Mouse (Mus musculus) small intestine, adult 2 months (tissue): ENCODE data around the gene Msln. TPM values are rescaled to one million over a fixed set of nuclear protein-coding genes. Genes with fewer than 3 reads are reported as not detected.
"Not testable (repeated sequence)": the region's sequence is repeated elsewhere in the genome, so short reads cannot be mapped to it uniquely, and the experiment has no call there.

Experiments
- H3K27ac ChIP-seq: fragments of 200-500 bp; 2 replicates; pipeline ENCODE4 v1.5.1; 2012; ENCODE audit warnings: low read depth, low read length, control low read depth, inconsistent platforms; ENCODE audit not compliant: insufficient read depth
- H3K27me3 ChIP-seq: fragments of 200-500 bp; 2 replicates; pipeline ENCODE4 v1.6.1; 2012; ENCODE audit warnings: mild to moderate bottlenecking, moderate library complexity, low read length, inconsistent platforms; ENCODE audit not compliant: control insufficient read depth, insufficient read depth
- H3K36me3 ChIP-seq: fragments of 200-500 bp; 2 replicates; pipeline ENCODE4 v1.6.1; 2012; ENCODE audit warnings: mild to moderate bottlenecking, low read length, control low read depth, inconsistent platforms; ENCODE audit not compliant: control insufficient read depth, insufficient read depth
- H3K4me1 ChIP-seq: fragments of 200-500 bp; 2 replicates; pipeline ENCODE4 v1.6.1; 2012; ENCODE audit warnings: low read length, inconsistent platforms, mixed read lengths; ENCODE audit not compliant: control insufficient read depth, insufficient read depth, insufficient read length
- H3K4me3 ChIP-seq: fragments of 200-500 bp; 2 replicates; pipeline ENCODE4 v1.5.1; 2012; ENCODE audit warnings: low read depth, mild to moderate bottlenecking, control low read depth, inconsistent platforms, low read length, moderate library complexity
- CTCF ChIP-seq: fragments of 200-500 bp; IDR thresholded peaks from 2 replicates; pipeline ENCODE4 v1.5.1; 2012; ENCODE audit warnings: low read depth, mild to moderate bottlenecking, control low read depth, inconsistent platforms, low read length, moderate library complexity, mixed read lengths; ENCODE audit not compliant: insufficient replicate concordance, insufficient read length; ENCODE audit errors: extremely low read depth
- POLR2A ChIP-seq: fragments of 200-500 bp; IDR thresholded peaks from 2 replicates; pipeline ENCODE4 v1.6.1; 2012; ENCODE audit warnings: low read depth, mild to moderate bottlenecking, control low read depth, inconsistent platforms, low read length, moderate library complexity
- WGBS: fragments of 180-500 bp; shearing (Covaris S2); methylation state at CpG from one replicate; pipeline ENCODE4 v1.1.7; 2018; 5-methylcytosine and 5-hydroxymethylcytosine counted together
- polyA plus RNA-seq: library from polyadenylated mRNA; depleted of rRNA; stranded (reverse); fragments of >200 nt; gene quantifications from 2 replicates; pipeline ENCODE4 v1.2.3, GENCODE M21; 2012

Msln gene
- polyA plus RNA-seq, 1 experiment = 1.0 TPM

DNA sequence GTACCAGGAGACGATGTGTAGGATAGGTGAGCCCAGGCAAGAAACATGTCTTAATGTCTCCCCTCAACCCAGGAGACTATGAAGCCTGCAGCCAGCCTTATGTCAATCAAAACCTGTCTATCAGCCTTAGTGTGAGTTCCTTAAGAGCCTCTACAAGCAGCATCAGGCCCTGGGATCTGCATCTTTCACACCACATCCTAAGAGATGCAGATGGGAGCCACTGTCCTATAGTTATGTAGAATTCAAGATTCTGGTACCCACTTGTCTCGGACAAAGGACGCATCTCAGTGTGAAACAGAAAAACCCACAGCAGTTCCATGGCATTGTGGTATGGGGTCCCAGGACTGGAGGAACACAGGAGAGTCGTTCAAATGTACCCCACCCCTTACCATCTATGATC, 908 bp upstream of the Msln start:
- TF ChIP-seq CTCF (no peak), POLR2A (no peak)
- no peaks in the 10 kb centered on the region for H3K27me3 ChIP-seq
- no peaks in the 10 kb centered on the region for H3K4me1 ChIP-seq
- H3K4me3 ChIP-seq = no peak overlapping the region
- WGBS = 68% methylated on average over 4 of the region's 4 CpGs
- H3K27ac ChIP-seq = no peak overlapping the region
- H3K36me3 ChIP-seq = no peaks in the 10 kb centered on the region

DNA sequence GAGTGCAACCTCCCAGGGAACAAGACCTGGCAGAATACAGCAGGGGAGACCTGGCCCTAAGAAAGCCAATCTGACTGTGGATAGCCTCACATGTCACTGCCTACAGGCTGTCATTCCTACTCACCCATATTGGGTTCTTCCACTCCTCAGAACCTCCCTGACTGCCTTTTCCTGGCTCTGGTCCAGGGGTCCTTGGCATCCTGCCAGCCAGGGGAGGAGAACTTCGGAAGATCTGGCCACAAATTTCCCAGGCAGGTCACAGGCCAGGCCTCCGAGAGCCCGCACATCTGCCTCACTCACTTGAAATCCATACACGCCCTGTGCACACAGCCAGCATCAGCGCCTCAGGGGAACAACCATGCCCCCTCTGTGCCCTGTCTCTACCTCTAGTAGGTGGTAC, 2.7 kb downstream of the Msln start:
- no peak overlapping the region for H3K27ac ChIP-seq
- TF ChIP-seq POLR2A (no peak), CTCF (no peak)
- no peaks in the 10 kb centered on the region for H3K4me1 ChIP-seq
- no peaks in the 10 kb centered on the region for H3K36me3 ChIP-seq
- H3K4me3 ChIP-seq = no peak overlapping the region
- 6% methylated on average over 5 of the region's 5 CpGs for WGBS
- H3K27me3 ChIP-seq = no peaks in the 10 kb centered on the region

DNA sequence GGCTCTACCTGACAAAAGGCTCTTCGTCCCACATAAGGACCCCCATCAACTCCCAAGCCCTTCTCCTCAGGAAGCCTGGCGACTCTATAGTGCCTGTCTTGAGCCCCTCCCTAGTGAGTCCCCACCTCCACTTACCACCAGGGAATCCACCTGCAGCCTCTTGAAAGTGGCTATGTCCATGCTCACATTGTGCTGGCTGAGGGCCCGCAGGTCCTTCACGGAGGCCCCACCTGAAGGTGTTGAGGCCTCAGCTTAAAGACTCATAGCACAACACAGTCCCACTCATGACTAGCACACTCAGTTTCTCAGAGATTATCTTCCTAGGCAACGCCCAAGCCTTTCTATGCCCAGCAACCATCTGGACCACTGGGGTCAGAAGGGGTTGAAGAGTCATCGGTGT, 4.9 kb downstream of the Msln start:
- H3K36me3 ChIP-seq = no peaks in the 10 kb centered on the region
- 83% methylated on average over 6 of the region's 6 CpGs for WGBS
- TF ChIP-seq POLR2A (no peak), CTCF (no peak)
- H3K27ac ChIP-seq = no peak overlapping the region
- H3K4me3 ChIP-seq = no peak overlapping the region
- H3K4me1 ChIP-seq = no peaks in the 10 kb centered on the region
- H3K27me3 ChIP-seq = no peaks in the 10 kb centered on the region

DNA sequence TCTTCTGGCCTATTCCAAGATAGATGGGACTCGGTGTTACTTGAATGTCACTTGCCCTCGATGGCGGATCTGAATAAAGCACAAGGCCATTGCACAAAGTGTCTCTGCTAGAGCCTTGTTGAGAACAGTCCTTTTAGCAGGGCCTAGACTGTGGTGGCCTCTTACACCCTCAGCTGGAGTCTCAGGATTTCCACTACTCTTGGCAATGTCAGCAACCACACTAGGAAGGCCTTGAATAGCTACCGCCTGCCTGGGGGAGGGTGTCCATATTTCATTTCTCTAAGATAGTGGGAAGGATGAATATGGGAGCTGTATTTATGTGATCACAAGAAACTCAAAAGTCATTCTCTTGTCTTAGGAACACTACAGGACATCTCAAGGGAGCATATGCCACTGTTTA, 5.9 kb downstream of the Msln start:
- WGBS = 87% methylated on average over 4 of the region's 4 CpGs

DNA sequence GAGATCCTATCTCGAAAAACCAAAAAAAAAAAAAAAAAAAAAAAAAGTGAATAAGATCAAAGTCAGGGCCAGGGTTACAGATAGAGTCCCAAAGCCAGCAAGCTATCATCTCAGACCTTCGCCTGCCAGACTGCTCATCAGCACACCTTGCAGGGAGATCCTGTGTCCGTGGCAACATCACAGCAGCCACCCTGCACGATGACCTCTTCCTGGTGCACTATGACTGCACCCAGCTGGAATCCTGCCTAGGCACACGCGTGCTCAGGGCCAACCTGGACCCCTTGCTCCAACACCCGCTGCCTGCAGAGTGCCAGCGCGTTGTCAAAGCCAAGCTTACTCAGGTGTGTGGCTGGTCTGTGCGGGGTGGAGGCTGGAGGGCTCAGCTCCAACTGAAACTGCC, 9.9 kb downstream of the Msln start:
- H3K27ac ChIP-seq = no peak overlapping the region
- no peaks in the 10 kb centered on the region for H3K36me3 ChIP-seq
- no peak overlapping the region for H3K4me3 ChIP-seq
- H3K27me3 ChIP-seq = no peaks in the 10 kb centered on the region
- TF ChIP-seq CTCF (no peak), POLR2A (no peak)
- WGBS = 58% methylated on average over 10 of the region's 10 CpGs
- no peaks in the 10 kb centered on the region for H3K4me1 ChIP-seq

More for the DNA sequence above, 5.9 kb downstream of the Msln start:
- H3K4me3 ChIP-seq = no peak overlapping the region
- no peak overlapping the region for H3K27ac ChIP-seq
- H3K27me3 ChIP-seq = no peaks in the 10 kb centered on the region
- TF ChIP-seq POLR2A (no peak), CTCF (no peak)
- no peaks in the 10 kb centered on the region for H3K4me1 ChIP-seq
- no peaks in the 10 kb centered on the region for H3K36me3 ChIP-seq

DNA sequence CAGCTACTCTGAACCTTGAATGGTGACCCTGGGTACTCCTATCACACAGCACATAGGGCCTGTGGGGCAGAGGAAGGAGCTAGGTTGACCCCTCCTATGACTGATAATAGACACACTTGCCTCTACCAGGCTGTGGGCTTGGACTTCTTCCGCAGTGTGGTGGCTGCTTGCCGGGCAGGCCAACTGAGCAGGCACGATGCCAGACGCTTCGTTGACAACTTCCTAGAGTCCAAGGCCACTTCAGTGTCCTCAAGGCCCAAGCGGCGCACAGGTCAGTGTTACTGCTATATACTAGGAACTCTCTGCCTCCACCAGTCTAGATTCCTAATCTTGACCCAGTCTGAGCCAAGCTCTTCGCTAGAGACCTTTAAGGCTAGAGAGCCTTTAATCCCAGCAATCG, 10.3 kb downstream of the Msln start:
- WGBS = 79% methylated on average over 9 of the region's 9 CpGs
- no peaks in the 10 kb centered on the region for H3K27me3 ChIP-seq
- H3K27ac ChIP-seq = no peak overlapping the region
- no peak overlapping the region for H3K4me3 ChIP-seq
- TF ChIP-seq CTCF (no peak), POLR2A (no peak)
- no peaks in the 10 kb centered on the region for H3K36me3 ChIP-seq
- H3K4me1 ChIP-seq = no peaks in the 10 kb centered on the region

DNA sequence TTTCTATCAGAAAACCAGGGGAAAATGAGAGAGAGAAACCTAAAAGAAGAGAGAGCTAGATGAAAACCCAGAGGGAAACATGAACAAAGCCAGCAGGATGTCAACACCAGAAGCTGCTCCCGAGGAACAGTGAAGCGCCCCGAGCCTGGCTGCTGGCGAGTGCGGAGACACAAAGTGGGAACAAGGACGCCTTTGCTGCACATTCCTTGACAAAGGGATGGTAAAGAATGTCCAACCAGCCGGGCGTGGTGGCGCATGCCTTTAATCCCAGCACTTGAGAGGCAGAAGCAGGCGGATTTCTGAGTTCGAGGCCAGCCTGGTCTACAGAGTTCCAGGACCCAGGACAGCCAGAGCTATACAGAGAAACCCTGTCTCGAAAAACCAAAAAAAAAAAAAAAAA, 12.7 kb downstream of the Msln start:
- H3K36me3 ChIP-seq, H3K27me3 ChIP-seq, H3K4me1 ChIP-seq, H3K27ac ChIP-seq, H3K4me3 ChIP-seq: not testable (repeated sequence)
- 71% methylated on average over 12 of the region's 12 CpGs for WGBS

DNA sequence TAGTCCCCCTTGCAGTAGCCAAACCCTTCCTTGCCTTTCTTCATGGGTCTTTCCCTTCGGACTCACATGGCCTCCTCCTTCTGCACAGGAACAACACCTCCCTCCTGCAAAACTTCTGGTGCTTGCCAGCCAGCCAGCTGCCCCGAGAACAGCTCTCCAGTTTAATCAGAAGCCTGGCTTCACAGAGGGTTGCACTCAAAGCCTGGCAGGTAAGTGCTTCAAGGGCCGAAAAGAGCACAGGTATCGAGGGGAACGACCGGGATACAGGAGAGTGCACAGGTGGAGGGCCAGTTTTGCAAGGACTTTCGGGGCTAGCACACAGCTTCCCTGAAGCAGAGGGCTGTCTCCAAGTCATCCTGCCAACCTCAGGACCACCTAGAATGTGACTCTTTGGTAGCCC, 15.3 kb downstream of the Msln start:
- Histone ChIP-seq H3K4me1 (no peaks in the 10 kb centered on the region), H3K36me3 (no peaks in the 10 kb centered on the region), H3K27ac (no peak overlapping the region), H3K27me3 (no peaks in the 10 kb centered on the region), H3K4me3 (no peak overlapping the region)
- WGBS = 84% methylated on average over 7 of the region's 7 CpGs
- no peak for TF ChIP-seq POLR2A
- TF ChIP-seq CTCF = no peak
